Mouse (Mus musculus) myocyte (in vitro differentiated cells): ENCODE measurements around the gene Ctcfl.

Source experiments
- CEBPB ChIP-seq: IDR thresholded peaks from 2 replicates; pipeline ENCODE4 v1.6.1; 2011; ENCODE audit warnings: mild to moderate bottlenecking, moderate library complexity; ENCODE audit not compliant: poor library complexity, insufficient read depth, severe bottlenecking
- POLR2A ChIP-seq: IDR thresholded peaks from one replicate; pipeline ENCODE4 v1.6.1; 2011; ENCODE audit warnings: low read depth, mild to moderate bottlenecking, control low read depth, moderate library complexity; ENCODE audit not compliant: insufficient read length

DNA sequence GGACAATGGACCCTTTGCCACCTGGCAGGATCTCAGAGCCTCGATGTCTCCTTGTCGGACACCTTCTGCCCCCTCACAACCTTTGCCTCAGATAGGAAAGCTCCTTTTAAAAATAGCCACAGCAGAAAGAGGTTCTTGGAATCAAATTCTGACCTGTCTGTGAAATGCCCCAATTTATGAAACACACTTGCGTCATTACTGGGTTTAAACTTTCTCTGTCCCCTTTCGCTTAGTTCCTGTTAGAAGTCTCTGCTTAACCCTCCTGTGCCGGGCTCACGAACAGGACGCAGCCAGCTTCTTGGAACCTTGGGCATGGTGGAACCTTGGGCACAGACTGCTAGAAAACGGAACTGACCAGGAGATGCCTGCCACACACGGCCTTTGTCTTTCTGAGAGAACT lies 8.8 kb downstream of the Ctcfl start:
- TF ChIP-seq POLR2A (no peak), CEBPB (no peak)
